Mouse (Mus musculus): ENCODE data around the gene Frmd8. TPM values are rescaled to one million over a fixed set of nuclear protein-coding genes. Genes with fewer than 3 reads are reported as not detected.

Gene Frmd8
- polyA plus RNA-seq, 1 experiment from 2014 or later, result 13.1 TPM

DNA sequence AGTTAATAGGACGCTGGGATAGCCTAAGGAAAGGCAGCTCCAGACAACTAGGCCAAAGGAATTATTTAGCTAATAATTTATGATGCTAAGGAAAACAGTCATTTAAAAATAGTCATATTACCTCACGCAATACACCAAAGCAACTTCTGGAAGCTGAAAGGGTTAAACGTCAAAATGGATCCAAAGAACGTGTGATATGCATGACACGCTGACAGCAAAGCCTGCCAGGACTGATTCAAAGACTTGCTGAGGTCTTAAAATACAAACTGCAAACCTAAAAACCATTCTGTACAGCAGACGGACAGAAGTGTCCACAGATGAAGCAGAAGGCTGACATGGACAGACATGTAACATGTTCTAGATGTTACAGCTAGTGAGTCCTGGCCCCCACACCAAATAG, 42.7 kb downstream of the Frmd8 start:
- Histone ChIP-seq H3K4me1 (ENCODE audit: control insufficient read depth, insufficient read depth, low read length) (no peaks in the 10 kb centered on the region), H3K27ac (ENCODE audit: low read depth, low read length) (no peak overlapping the region), H3K9me3 (replicated peaks; ENCODE audit: control insufficient read depth, low read length) (no peaks in the 10 kb centered on the region), H3K4me2 (ENCODE audit: low read length) (no peak overlapping the region), H3K27me3 (replicated peaks; ENCODE audit: control insufficient read depth, insufficient read depth, low read length) (no peaks in the 10 kb centered on the region), H3K36me3 (ENCODE audit: control insufficient read depth, insufficient read depth, low read length) (no peaks in the 10 kb centered on the region), H3K4me3 (ENCODE audit: low read depth, low read length) (no peak overlapping the region), H3K9ac (ENCODE audit: low read length) (no peak overlapping the region)
- peak; percentile 35 for DNase-seq (ENCODE audit: low spot score)
- no peak for ATAC-seq
- 68% methylated on average over 6 of the region's 6 CpGs for WGBS

DNA sequence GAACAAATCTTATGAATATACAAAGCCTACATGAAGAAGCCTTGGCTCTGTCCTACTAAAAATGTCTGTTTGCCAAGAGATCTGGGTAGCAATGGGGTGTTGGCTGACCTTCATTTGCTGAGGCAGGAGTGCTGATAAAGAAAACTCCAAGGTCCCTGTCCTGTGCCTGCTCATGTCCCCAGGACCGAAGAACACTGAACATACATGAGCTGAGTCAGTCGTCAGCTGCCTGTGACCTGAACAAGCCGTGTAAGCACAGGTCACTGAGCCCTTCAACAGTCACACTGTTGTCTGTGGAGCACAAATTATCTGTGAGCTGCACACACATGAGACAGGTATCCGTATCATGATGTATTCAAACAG, 43.1 kb downstream of the Frmd8 start:
- H3K9me3 ChIP-seq (replicated peaks; ENCODE audit: control insufficient read depth, low read length), result no peaks in the 10 kb centered on the region
- H3K4me1 ChIP-seq (ENCODE audit: control insufficient read depth, insufficient read depth, low read length), result no peaks in the 10 kb centered on the region
- no peak for DNase-seq (ENCODE audit: low spot score)
- H3K4me3 ChIP-seq (ENCODE audit: low read depth, low read length), result no peak overlapping the region
- no peaks in the 10 kb centered on the region for H3K36me3 ChIP-seq (ENCODE audit: control insufficient read depth, insufficient read depth, low read length)
- no peak for ATAC-seq
- WGBS, result 89% methylated on average over 4 of the region's 4 CpGs
- H3K27me3 ChIP-seq (replicated peaks; ENCODE audit: control insufficient read depth, insufficient read depth, low read length), result no peaks in the 10 kb centered on the region
- no peak overlapping the region for H3K27ac ChIP-seq (ENCODE audit: low read depth, low read length)
- no peak overlapping the region for H3K9ac ChIP-seq (ENCODE audit: low read length)
- no peak overlapping the region for H3K4me2 ChIP-seq (ENCODE audit: low read length)

DNA sequence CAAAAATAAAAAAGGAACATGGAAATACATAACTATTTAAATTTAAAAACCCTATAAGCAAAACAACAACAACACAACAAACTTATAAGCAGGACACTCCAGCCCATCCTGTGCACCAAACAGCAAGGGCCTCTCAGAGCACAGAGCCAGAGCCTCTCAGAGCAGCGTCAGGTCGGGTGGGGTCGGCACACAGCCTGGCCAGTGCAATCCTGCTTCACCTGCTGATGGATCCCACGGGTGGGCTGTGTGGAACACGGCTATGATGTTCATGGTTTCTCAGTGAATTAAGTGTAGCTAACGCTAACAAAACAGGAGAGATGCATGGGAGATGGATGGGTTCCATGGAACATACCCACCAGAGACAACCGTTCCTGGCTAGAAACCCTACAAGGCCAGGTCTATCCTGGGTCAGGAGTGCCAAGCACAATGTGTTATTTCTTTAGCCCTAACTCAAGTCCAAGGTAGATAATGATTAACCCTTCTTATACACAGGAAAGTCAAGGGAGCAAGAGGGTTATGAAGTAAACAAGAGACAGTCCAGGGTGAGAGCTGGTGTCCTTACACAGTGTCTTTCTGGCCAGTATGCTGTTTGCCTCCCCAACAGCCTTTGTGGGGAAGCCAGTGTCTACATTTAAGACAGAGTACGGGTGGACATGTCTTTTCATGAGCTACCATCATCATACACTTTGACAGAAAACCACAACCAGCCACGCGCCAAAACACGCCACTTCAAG, 43.7 kb downstream of the Frmd8 start:
- no peak overlapping the region for H3K9ac ChIP-seq (ENCODE audit: low read length)
- H3K27me3 ChIP-seq (replicated peaks; ENCODE audit: control insufficient read depth, insufficient read depth, low read length), result no peaks in the 10 kb centered on the region
- DNase-seq (ENCODE audit: low spot score), result no peak
- H3K27ac ChIP-seq (ENCODE audit: low read depth, low read length), result no peak overlapping the region
- no peak overlapping the region for H3K4me3 ChIP-seq (ENCODE audit: low read depth, low read length)
- H3K36me3 ChIP-seq (ENCODE audit: control insufficient read depth, insufficient read depth, low read length), result no peaks in the 10 kb centered on the region
- H3K4me2 ChIP-seq (ENCODE audit: low read length), result no peak overlapping the region
- H3K9me3 ChIP-seq (replicated peaks; ENCODE audit: control insufficient read depth, low read length), result no peaks in the 10 kb centered on the region
- WGBS, result 91% methylated on average over 11 of the region's 11 CpGs
- no peaks in the 10 kb centered on the region for H3K4me1 ChIP-seq (ENCODE audit: control insufficient read depth, insufficient read depth, low read length)
- no peak for ATAC-seq

DNA sequence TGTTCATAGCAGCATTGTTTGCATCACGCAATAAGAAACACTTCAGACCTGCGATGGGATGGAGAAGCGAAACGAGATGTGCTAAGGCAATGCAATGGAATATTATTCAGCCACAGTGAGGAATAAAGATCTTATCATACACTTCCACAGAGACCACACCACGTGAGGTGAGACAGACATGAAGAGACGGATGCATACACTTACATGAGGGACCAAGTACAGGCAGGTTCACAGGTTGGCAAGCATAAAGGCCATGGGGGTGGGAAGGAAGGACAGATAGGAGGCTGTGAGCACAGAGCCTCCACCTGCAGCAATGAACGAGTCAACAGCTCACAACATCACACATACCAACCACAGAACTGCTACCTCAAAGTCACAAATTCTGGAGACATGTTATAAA, 44.3 kb downstream of the Frmd8 start:
- Histone ChIP-seq H3K4me3 (ENCODE audit: low read depth, low read length) (no peak overlapping the region), H3K4me2 (ENCODE audit: low read length) (no peak overlapping the region), H3K9me3 (replicated peaks; ENCODE audit: control insufficient read depth, low read length) (no peaks in the 10 kb centered on the region), H3K27ac (ENCODE audit: low read depth, low read length) (no peak overlapping the region), H3K9ac (ENCODE audit: low read length) (no peak overlapping the region), H3K4me1 (ENCODE audit: control insufficient read depth, insufficient read depth, low read length) (no peaks in the 10 kb centered on the region), H3K27me3 (replicated peaks; ENCODE audit: control insufficient read depth, insufficient read depth, low read length) (no peaks in the 10 kb centered on the region), H3K36me3 (ENCODE audit: control insufficient read depth, insufficient read depth, low read length) (no peaks in the 10 kb centered on the region)
- DNase-seq (ENCODE audit: low spot score), result no peak
- WGBS, result 94% methylated on average over 7 of the region's 7 CpGs
- no peak for ATAC-seq

DNA sequence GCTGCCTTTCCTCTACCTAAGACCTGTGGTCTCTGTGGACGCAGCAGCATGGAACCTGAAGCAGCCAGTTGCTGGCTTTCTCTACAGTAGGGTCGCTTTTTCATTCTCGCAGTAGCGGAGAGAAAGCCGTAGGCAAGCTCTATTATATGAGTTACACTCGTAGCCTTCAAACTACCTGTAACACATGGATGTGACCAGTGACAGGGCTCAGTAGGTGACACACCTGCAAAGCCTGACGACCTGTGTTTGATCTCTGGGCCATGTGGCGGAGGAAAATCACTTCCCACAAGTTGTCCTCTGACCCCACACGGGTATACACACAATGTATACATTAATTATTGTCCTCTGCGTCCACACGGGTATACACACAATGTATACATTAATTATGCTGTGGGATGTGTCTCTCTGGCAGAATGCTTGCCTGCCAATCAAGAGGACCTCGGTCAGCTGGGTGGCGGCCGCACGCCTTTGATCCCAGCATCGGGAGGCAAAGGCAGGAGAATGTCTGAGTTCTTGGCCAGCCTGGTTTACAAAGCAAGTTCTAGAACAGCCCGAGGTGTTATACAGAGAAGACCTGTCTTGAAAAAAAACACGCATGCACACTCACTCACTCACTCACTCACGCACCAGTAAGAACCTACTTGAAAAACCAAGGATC, 45.0 kb downstream of the Frmd8 start:
- Histone ChIP-seq H3K9ac (ENCODE audit: low read length) (no peak overlapping the region), H3K27me3 (replicated peaks; ENCODE audit: control insufficient read depth, insufficient read depth, low read length) (no peaks in the 10 kb centered on the region), H3K27ac (ENCODE audit: low read depth, low read length) (no peak overlapping the region), H3K4me1 (ENCODE audit: control insufficient read depth, insufficient read depth, low read length) (no peaks in the 10 kb centered on the region), H3K4me3 (ENCODE audit: low read depth, low read length) (no peak overlapping the region), H3K36me3 (ENCODE audit: control insufficient read depth, insufficient read depth, low read length) (no peaks in the 10 kb centered on the region), H3K9me3 (replicated peaks; ENCODE audit: control insufficient read depth, low read length) (no peaks in the 10 kb centered on the region), H3K4me2 (ENCODE audit: low read length) (no peak overlapping the region)
- no peak for DNase-seq (ENCODE audit: low spot score)
- 77% methylated on average over 19 of the region's 19 CpGs for WGBS
- no peak for ATAC-seq

DNA sequence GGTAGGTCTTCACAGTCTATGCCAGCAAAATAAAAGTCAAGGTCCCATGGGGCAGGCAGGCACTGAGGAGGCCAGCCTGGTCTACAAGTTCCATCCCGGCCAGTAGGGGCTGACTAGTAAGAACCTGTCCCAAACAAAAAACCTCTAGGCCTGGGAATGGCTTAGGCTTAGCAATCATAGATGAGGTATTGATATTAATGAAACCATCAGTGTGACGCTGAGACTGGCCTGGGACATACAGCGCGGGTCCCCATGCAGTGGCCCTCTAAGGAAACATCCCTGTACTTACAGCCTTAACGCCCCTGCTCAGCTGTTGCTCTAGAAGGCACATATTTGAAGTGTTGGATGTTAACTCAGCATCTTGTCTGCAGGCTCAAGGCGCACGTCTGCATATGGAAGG, 46.2 kb downstream of the Frmd8 start:
- Histone ChIP-seq H3K9ac (ENCODE audit: low read length) (no peak overlapping the region), H3K9me3 (replicated peaks; ENCODE audit: control insufficient read depth, low read length) (no peaks in the 10 kb centered on the region), H3K36me3 (ENCODE audit: control insufficient read depth, insufficient read depth, low read length) (no peaks in the 10 kb centered on the region), H3K4me1 (ENCODE audit: control insufficient read depth, insufficient read depth, low read length) (no peaks in the 10 kb centered on the region), H3K4me2 (ENCODE audit: low read length) (no peak overlapping the region), H3K4me3 (ENCODE audit: low read depth, low read length) (no peak overlapping the region), H3K27ac (ENCODE audit: low read depth, low read length) (no peak overlapping the region), H3K27me3 (replicated peaks; ENCODE audit: control insufficient read depth, insufficient read depth, low read length) (no peaks in the 10 kb centered on the region)
- DNase-seq (ENCODE audit: low spot score) (no peak), ATAC-seq (no peak)
- 88% methylated on average over 7 of the region's 7 CpGs for WGBS

DNA sequence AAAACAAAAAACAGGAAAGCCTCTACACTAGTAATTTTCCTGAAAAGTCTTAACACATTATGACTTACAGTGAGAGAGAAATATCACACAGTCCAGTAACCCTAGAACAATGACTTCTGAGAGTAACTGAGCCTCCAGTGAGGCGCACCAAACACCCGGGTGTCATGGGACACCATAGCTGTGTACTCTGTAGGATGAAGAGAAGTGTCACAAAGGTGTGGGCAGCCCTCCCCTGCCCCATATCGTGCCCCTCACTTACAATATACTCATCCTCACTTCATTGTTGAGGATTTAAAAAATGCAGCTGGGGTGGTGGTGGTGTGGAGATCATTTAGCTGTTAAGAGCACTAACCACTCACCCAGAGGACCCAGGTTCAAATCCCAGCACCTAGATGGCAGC, 46.9 kb downstream of the Frmd8 start:
- no peaks in the 10 kb centered on the region for H3K36me3 ChIP-seq (ENCODE audit: control insufficient read depth, insufficient read depth, low read length)
- 78% methylated on average over 3 of the region's 3 CpGs for WGBS

DNA sequence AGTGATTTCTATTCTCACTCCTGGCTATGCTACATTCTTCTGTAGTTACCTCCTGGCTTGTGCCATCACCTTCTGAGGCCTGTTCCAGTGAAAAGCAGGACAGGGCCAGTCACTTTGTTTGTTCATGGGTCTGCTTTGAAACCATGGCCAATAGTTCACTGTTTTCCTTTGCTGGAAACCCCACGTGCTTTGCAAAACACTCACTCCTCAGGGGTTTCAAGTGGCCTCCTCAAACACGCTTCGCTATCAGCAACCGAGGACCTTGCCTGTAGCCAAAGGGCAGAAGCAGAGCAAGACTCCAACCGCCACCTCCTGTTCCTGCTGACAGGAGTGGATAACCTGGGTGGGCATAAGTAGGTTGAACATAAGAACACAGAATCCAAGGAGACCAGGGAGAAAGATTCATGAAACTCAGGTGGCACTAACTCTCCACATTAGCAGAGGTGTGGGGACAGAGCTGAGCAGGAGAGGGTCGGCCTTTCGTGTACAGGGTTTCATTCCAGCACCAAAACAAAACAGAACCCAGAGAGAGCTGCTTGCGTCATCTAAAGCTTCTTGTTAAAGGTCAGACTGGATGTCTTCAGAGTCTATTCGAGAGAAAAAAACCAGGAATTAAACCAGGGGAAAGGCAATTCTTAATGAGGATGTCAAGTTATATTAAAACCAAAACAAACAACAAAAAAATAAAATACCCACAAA, 47.5 kb downstream of the Frmd8 start:
- Histone ChIP-seq H3K4me2 (ENCODE audit: low read length) (no peak overlapping the region), H3K9me3 (replicated peaks; ENCODE audit: control insufficient read depth, low read length) (no peaks in the 10 kb centered on the region), H3K9ac (ENCODE audit: low read length) (no peak overlapping the region), H3K4me3 (ENCODE audit: low read depth, low read length) (no peak overlapping the region), H3K36me3 (ENCODE audit: control insufficient read depth, insufficient read depth, low read length) (no peaks in the 10 kb centered on the region), H3K4me1 (ENCODE audit: control insufficient read depth, insufficient read depth, low read length) (peaks cover 12% of the 10 kb centered on the region), H3K27me3 (replicated peaks; ENCODE audit: control insufficient read depth, insufficient read depth, low read length) (no peaks in the 10 kb centered on the region), H3K27ac (ENCODE audit: low read depth, low read length) (no peak overlapping the region)
- 81% methylated on average over 9 of the region's 9 CpGs for WGBS
- no peak for ATAC-seq
- DNase-seq (ENCODE audit: low spot score), result no peak

More for the DNA sequence above, 46.9 kb downstream of the Frmd8 start:
- no peak overlapping the region for H3K27ac ChIP-seq (ENCODE audit: low read depth, low read length)
- H3K9ac ChIP-seq (ENCODE audit: low read length), result no peak overlapping the region
- ATAC-seq, result no peak
- peaks cover 6% of the 10 kb centered on the region for H3K4me1 ChIP-seq (ENCODE audit: control insufficient read depth, insufficient read depth, low read length)
- no peaks in the 10 kb centered on the region for H3K27me3 ChIP-seq (replicated peaks; ENCODE audit: control insufficient read depth, insufficient read depth, low read length)
- H3K4me2 ChIP-seq (ENCODE audit: low read length), result no peak overlapping the region
- DNase-seq (ENCODE audit: low spot score), result no peak
- no peaks in the 10 kb centered on the region for H3K9me3 ChIP-seq (replicated peaks; ENCODE audit: control insufficient read depth, low read length)
- H3K4me3 ChIP-seq (ENCODE audit: low read depth, low read length), result no peak overlapping the region

DNA sequence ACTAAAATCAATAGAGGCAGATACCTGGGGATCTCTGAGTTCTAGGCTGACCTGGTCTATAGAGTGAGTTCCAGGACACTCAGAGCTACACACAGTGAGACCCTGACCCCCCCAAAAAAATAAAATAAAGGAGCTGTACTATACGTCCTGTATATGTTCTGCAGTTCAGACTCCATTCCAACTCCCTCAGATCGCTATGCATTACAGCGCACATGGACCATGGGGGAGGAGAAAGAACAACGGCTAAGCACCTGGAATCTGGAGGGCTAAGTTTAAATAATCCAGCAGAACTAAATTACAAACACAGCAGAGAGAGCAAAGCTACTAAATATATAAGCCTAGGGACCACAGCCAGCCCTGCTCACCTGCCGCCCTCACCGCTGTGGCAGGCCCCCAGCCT, 48.0 kb downstream of the Frmd8 start:
- WGBS, result 87% methylated on average over 6 of the region's 6 CpGs
- H3K27ac ChIP-seq (ENCODE audit: low read depth, low read length), result no peak overlapping the region
- peaks cover 17% of the 10 kb centered on the region for H3K4me1 ChIP-seq (ENCODE audit: control insufficient read depth, insufficient read depth, low read length)
- no peaks in the 10 kb centered on the region for H3K27me3 ChIP-seq (replicated peaks; ENCODE audit: control insufficient read depth, insufficient read depth, low read length)
- no peaks in the 10 kb centered on the region for H3K9me3 ChIP-seq (replicated peaks; ENCODE audit: control insufficient read depth, low read length)
- DNase-seq (ENCODE audit: low spot score), result no peak
- no peaks in the 10 kb centered on the region for H3K36me3 ChIP-seq (ENCODE audit: control insufficient read depth, insufficient read depth, low read length)
- H3K4me2 ChIP-seq (ENCODE audit: low read length), result no peak overlapping the region
- H3K9ac ChIP-seq (ENCODE audit: low read length), result no peak overlapping the region
- no peak for ATAC-seq
- H3K4me3 ChIP-seq (ENCODE audit: low read depth, low read length), result no peak overlapping the region

Data from forebrain, embryonic 14.5 days (tissue).